Mouse (Mus musculus) midbrain, embryonic 10.5 days (tissue): Measurements from ENCODE around the gene 4930556J24Rik. TPM values are rescaled to one million over a fixed set of nuclear protein-coding genes. Genes with fewer than 3 reads are reported as not detected.
"Not testable (repeated sequence)": the region's sequence is repeated elsewhere in the genome, so short reads cannot be mapped to it uniquely, and the experiment has no call there.

Experiments
- DNase-seq: peaks from one replicate; pipeline ENCODE4 v3.0.0-alpha.2; 2017; ENCODE audit warnings: low spot score
- H3K27ac ChIP-seq: fragments of 300-500 bp; sonication (generic); replicated peaks from 2 replicates; pipeline ENCODE4 v1.5.1; 2016; ENCODE audit warnings: mild to moderate bottlenecking
- H3K27me3 ChIP-seq: fragments of 300-500 bp; sonication (generic); 2 replicates; pipeline ENCODE4 v1.6.1; 2016; ENCODE audit warnings: low read depth, mild to moderate bottlenecking; ENCODE audit not compliant: poor library complexity, severe bottlenecking
- H3K36me3 ChIP-seq: fragments of 300-500 bp; sonication (generic); 2 replicates; pipeline ENCODE4 v1.6.1; 2016; ENCODE audit warnings: mild to moderate bottlenecking, moderate library complexity
- H3K4me1 ChIP-seq: fragments of 300-500 bp; sonication (generic); 2 replicates; pipeline ENCODE4 v1.6.1; 2016
- H3K4me3 ChIP-seq: fragments of 300-500 bp; sonication (generic); 2 replicates; pipeline ENCODE4 v1.5.1; 2016; ENCODE audit warnings: mild to moderate bottlenecking, moderate library complexity
- H3K9me3 ChIP-seq: fragments of 300-500 bp; sonication (generic); replicated peaks from 2 replicates; pipeline ENCODE4 v1.6.1; 2016; ENCODE audit warnings: mild to moderate bottlenecking
- WGBS: fragments of 180-500 bp; shearing (Covaris S2); methylation state at CpG from one replicate; pipeline ENCODE4 v1.1.7; 2016; 5-methylcytosine and 5-hydroxymethylcytosine counted together
- polyA plus RNA-seq: library from polyadenylated mRNA; unstranded; fragments of >200 nt; fragmentation: Nextera tagmentation; extraction: Ambion mirVana; gene quantifications from 2 replicates; pipeline ENCODE4 v1.2.1, GENCODE M21; 2016

The 4930556J24Rik gene
- polyA plus RNA-seq, result 0.19 and 0.33 TPM in 2 replicates

DNA sequence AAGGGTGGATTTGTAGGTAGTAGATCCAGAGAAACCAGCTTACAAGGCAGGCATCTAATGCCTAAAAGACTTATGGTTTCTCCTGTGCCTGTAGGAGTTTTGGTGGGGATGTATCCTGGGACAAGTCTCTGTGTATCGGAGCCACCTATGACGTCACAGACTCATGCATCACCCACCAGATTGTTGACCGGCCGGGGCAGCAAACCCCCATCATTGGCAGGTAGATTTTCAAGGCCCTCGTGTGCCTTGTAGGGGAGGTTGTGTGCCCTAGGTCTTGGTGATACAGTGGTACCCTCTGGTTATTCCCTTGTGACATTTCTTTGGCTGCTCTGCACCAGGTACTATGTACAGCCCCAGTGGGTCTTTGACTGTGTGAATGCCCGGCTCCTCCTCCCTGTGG, at the start of gene 4930556J24Rik:
TSS of gene 4930556J24Rik (minus strand) at position 101 of the 400 bp plus-strand sequence.
- Histone ChIP-seq H3K4me1 (no peaks in the 10 kb centered on the region), H3K27ac (no peak within 1 kb of the TSS), H3K36me3 (peaks cover 99% of the 10 kb centered on the region), H3K27me3 (no peaks in the 10 kb centered on the region), H3K4me3 (no peak within 1 kb of the TSS), H3K9me3 (no peaks in the 10 kb centered on the region)
- WGBS, result 94% methylated on average over 6 of the region's 6 CpGs
- DNase-seq, result no peak

DNA sequence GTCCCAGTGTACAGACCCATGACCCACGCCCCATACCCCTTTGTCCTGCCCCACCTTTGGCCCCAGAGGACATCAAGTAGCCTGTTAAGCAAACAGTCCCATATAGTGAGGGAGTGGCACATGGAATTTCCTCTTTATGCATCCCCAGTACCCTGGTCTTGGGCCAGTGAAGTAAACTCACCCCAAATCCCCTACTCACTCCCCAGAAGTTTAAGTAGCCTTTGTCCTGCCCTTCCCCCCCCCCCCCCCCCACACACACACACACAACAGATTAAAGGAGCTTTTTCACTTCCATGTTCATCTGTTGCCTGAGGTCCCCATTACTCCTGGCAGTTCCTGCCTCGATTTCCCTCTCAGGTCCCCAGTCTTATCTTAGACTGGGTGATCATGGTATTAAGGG, 46.7 kb upstream of the 4930556J24Rik start:
- Histone ChIP-seq H3K27me3 (no peaks in the 10 kb centered on the region), H3K27ac (no peak overlapping the region), H3K9me3 (no peaks in the 10 kb centered on the region), H3K4me3 (no peak overlapping the region), H3K36me3 (no peaks in the 10 kb centered on the region), H3K4me1 (no peaks in the 10 kb centered on the region)
- WGBS, result 64% methylated on average over 2 of the region's 2 CpGs
- no peak for DNase-seq

DNA sequence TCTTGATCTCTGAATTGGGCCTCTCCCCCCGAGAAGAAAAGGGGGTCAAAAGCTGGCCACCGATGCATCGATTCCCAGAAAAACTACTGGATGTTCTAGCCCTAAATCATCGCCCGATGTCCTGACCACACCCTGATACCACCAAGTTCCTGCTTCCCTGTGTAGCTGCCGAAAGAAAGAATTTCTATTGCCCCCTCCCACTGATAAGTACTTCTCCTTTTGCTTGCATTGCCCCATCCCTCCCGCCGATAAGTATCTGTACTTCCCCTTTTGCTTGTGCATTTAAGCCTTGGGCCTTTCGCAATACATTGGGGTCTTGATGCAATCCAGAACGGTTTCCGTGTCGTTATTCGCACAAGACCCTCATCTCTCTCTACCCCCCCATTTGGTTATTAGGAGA, 45.5 kb upstream of the 4930556J24Rik start:
- H3K27ac ChIP-seq, H3K27me3 ChIP-seq, H3K4me1 ChIP-seq, DNase-seq, H3K36me3 ChIP-seq, H3K9me3 ChIP-seq, H3K4me3 ChIP-seq: not testable (repeated sequence)
- WGBS, result 93% methylated on average over 13 of the region's 13 CpGs

DNA sequence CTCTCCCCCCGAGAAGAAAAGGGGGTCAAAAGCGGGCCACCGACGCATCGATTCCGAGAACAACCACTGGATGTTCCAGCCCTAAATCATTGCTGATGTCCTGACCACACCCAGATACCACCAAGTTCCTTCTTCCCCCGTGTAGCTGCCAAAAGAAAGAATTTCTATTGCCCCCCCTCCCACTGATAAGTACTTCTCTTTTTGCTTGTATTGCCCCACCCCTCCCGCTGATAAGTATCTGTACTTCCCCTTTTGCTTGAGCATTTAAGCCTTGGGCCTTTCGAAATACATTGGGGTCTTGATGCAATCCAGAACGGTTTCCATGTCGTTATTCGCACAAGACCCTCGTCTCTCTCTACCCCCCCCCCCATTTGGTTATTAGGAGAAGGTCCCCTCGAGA, 39.2 kb upstream of the 4930556J24Rik start:
- 90% methylated on average over 14 of the region's 14 CpGs for WGBS
- not testable (repeated sequence) for H3K36me3 ChIP-seq, H3K27me3 ChIP-seq, H3K27ac ChIP-seq, H3K4me3 ChIP-seq, DNase-seq, H3K4me1 ChIP-seq, H3K9me3 ChIP-seq

DNA sequence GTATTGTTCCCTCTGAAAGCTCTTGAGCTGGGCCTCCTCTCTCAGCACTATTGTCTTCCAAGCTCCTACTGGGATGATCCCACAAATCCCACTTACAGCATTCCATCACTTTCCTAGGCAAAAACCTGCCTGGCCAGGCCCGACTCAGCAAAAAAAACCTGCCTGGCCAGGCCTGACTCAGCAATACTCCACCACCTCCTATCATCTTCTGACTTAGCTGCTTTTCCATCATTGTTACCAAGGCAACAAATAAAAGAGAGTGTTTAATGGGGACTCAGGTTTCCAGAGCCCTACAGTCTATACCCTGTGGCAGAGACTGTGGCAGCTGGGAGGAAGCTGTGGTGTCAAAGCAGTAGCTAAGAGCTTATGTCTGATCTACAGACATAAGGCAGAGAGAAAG, 36.0 kb upstream of the 4930556J24Rik start:
- no peaks in the 10 kb centered on the region for H3K36me3 ChIP-seq
- 52% methylated on average over 1 of the region's 1 CpGs for WGBS
- no peak for DNase-seq
- H3K4me1 ChIP-seq, result no peaks in the 10 kb centered on the region
- H3K27ac ChIP-seq, result no peak overlapping the region
- no peak overlapping the region for H3K4me3 ChIP-seq
- H3K9me3 ChIP-seq, result peaks cover 9% of the 10 kb centered on the region
- H3K27me3 ChIP-seq, result no peaks in the 10 kb centered on the region

DNA sequence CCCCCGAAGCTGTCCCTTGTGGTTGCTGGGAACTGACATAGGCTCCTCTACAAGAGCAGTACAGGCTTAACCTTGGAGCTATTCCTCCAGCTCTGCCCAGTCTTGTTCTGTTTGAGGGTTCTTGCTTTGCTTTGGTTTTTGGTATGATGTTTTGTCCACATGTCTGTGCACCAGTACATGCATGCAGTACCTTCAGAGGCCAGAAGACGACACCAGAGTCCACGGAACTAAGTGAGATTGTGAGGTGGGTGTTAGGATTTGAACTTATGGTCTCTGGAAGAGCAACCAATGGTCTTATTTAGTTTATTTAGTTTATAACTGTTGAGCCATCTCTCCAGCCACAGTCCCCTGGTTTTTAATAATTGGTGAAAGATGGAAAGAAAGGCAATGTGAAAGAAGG, 29.9 kb upstream of the 4930556J24Rik start:
- WGBS, result 85% methylated on average over 3 of the region's 3 CpGs
- DNase-seq, result no peak
- no peaks in the 10 kb centered on the region for H3K9me3 ChIP-seq
- no peak overlapping the region for H3K4me3 ChIP-seq
- H3K4me1 ChIP-seq, result no peaks in the 10 kb centered on the region
- H3K36me3 ChIP-seq, result no peaks in the 10 kb centered on the region
- H3K27me3 ChIP-seq, result no peaks in the 10 kb centered on the region
- H3K27ac ChIP-seq, result no peak overlapping the region

DNA sequence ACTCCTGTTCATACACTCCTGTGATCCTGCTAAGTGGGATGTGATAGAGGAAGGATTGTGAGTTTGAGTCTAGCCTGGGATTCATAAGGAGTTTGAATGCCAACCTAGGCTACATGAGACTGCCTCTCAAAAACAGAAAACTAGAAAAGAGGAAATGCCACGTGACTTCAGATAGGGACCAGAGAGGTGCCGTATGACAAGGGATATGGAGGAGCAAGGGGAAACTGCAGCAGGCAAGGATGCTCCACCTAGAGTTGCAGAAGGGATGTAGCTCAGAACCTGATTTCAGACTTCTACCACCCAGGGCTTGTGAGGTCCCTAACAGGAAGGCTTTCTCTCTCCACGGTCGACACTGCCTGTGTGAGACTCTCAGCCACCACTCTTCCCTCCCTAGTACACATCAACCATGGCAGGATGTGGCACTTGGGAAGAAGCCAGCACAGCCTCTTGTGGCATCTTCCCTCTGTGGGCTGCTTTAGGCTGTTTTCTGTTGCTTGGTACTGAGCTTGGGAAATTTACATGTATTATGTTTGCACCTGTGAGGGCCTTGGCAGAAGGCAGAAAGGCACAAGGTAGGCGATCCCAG, 28.7 kb upstream of the 4930556J24Rik start:
- 68% methylated on average over 5 of the region's 5 CpGs for WGBS
- no peak for DNase-seq

DNA sequence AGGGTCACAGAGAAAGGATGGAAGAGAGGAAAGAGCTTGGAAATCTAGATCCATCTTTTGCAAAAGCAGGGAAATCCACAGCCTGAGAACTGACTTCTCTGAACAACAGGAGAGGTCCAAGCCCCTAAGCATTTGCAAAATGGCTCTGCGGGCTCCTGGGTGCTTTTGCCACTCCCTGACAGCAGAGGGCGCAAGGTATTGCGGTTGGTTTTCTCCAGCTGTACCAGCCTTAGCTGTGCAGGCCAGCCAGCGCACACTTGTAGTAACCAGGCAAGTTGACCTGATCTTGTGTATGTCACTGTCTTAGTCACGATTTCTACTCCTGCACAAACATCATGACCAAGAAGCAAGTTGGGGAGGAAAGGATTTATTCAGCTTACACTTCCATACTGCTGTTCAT, 25.0 kb upstream of the 4930556J24Rik start:
- 14% methylated on average over 5 of the region's 5 CpGs for WGBS
- Histone ChIP-seq H3K4me3 (no peak overlapping the region), H3K36me3 (no peaks in the 10 kb centered on the region), H3K9me3 (no peaks in the 10 kb centered on the region), H3K27me3 (peaks cover 45% of the 10 kb centered on the region), H3K4me1 (peaks cover 10% of the 10 kb centered on the region), H3K27ac (no peak overlapping the region)
- peak; percentile 71 for DNase-seq

More for the DNA sequence above, 28.7 kb upstream of the 4930556J24Rik start:
- Histone ChIP-seq H3K4me1 (no peaks in the 10 kb centered on the region), H3K4me3 (no peak overlapping the region), H3K27me3 (peaks cover 8% of the 10 kb centered on the region), H3K36me3 (no peaks in the 10 kb centered on the region), H3K9me3 (no peaks in the 10 kb centered on the region), H3K27ac (no peak overlapping the region)

DNA sequence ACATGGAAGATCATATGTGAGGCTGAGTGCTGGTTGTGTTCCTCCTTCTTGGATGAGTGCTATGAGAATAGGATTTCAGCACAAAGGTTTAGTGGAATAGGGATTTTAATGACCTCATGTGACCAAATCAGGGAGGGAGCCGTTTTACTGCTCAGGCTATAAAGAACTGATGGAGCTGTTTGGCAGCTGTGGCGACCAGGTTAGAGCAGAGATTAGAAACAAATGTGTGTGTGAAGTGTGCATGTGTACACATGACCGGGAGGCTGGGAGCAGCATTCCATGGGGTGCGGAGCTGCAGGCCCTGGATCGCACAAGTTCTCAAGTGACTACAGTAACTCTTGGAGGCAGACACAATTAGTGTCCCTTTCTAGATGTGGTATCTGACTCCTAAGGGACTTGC, 23.0 kb upstream of the 4930556J24Rik start:
- H3K4me3 ChIP-seq, result no peak overlapping the region
- peaks cover 47% of the 10 kb centered on the region for H3K27me3 ChIP-seq
- peaks cover 10% of the 10 kb centered on the region for H3K4me1 ChIP-seq
- WGBS, result 81% methylated on average over 5 of the region's 5 CpGs
- no peaks in the 10 kb centered on the region for H3K9me3 ChIP-seq
- H3K27ac ChIP-seq, result no peak overlapping the region
- no peak for DNase-seq
- no peaks in the 10 kb centered on the region for H3K36me3 ChIP-seq

DNA sequence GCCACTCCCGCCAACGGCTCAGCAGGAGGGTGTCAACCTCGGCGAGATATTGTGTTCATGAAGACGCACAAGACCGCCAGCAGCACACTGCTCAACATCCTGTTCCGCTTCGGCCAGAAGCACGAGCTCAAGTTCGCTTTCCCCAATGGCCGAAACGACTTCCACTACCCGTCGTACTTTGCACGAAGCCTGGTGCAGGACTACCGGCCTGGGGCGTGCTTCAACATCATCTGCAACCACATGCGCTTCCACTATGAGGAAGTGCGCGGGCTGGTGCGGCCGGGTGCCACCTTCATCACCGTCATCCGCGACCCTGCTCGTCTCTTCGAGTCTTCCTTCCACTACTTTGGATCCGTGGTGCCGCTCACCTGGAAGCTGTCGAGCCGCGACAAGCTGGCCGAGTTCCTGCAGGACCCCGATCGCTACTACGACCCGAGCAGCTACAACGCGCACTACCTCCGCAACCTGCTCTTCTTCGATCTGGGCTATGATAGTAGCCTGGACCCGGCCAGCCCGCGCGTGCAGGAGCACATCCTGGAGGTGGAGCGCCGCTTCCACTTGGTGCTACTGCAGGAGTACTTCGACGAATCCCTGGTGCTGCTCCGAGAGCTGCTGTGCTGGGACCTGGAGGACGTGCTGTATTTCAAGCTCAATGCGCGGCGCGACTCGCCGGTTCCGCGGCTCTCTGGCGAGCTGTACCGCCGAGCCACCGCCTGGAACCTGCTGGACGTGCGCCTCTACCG, 21.6 kb upstream of the 4930556J24Rik start:
- Histone ChIP-seq H3K4me3 (peak overlapping the region; percentile 47), H3K27me3 (peaks cover 47% of the 10 kb centered on the region), H3K4me1 (peaks cover 10% of the 10 kb centered on the region), H3K27ac (no peak overlapping the region), H3K36me3 (no peaks in the 10 kb centered on the region), H3K9me3 (no peaks in the 10 kb centered on the region)
- DNase-seq, result no peak
- WGBS, result 7% methylated on average over 66 of the region's 66 CpGs

DNA sequence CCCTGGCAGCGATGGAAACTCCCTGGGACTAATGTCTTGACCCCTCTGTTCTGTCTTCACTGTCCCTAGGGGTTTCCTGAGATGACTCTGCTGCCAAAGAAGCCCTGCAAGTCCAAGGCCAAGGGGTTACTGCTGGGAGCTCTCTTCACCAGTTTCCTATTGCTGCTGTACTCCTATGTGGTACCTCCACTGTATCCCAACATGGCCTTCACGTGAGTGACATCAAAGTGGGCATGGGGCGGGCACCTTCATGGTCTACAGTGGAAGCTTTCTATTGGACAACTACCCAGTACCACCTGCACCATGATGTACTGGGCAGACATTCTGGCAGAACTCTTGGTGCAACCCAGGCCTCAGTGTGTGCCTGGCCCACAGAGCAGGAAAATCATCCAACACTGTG, 20.3 kb upstream of the 4930556J24Rik start:
- Histone ChIP-seq H3K4me3 (no peak overlapping the region), H3K36me3 (no peaks in the 10 kb centered on the region), H3K9me3 (no peaks in the 10 kb centered on the region), H3K27ac (no peak overlapping the region), H3K4me1 (peaks cover 10% of the 10 kb centered on the region), H3K27me3 (peaks cover 47% of the 10 kb centered on the region)
- no peak for DNase-seq
- WGBS, result 92% methylated on average over 3 of the region's 3 CpGs

DNA sequence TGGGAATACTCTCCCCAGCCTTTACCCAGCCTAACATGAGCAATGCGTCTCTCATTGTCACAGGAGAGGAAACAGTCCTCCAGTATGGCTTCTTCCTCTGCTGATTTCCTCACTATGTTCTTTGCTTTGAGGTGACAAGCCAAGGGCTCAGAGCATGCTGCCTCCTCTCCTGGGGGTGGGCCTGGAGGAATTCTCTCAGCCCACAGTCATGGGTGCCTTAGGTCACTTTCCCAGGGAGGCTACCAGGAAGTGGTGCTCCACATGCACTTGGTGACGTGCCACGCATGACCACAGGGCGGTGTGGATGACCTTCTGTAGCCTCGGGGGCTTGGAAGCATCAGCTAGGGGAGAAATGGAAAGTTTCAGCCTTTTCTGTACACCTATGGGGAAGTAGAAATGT, 18.9 kb upstream of the 4930556J24Rik start:
- peaks cover 41% of the 10 kb centered on the region for H3K27me3 ChIP-seq
- no peak for DNase-seq
- no peak overlapping the region for H3K27ac ChIP-seq

DNA sequence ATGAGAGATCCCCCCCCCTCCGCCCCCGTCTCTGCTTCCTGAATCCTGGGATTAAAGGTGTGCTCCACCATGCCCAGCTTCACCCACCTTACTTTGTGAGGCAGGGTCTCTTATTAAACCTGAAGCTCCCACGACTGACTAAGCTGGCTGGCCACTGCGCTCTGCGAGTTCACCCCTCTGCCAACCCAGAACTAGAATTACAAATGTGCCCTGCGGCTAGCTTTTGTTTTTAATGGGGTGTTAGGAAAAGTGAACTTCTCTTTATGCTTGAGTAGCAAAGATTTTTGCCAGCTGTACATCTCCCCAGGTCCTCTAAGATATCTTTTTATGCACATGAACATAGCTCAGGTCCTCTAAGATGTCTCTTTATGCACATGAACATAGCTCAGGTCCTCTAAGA, 17.3 kb upstream of the 4930556J24Rik start:
- H3K36me3 ChIP-seq, result no peaks in the 10 kb centered on the region
- no peak overlapping the region for H3K27ac ChIP-seq
- 81% methylated on average over 6 of the region's 6 CpGs for WGBS
- H3K4me1 ChIP-seq, result peaks cover 10% of the 10 kb centered on the region
- peaks cover 25% of the 10 kb centered on the region for H3K27me3 ChIP-seq
- no peak for DNase-seq
- H3K9me3 ChIP-seq, result no peaks in the 10 kb centered on the region
- H3K4me3 ChIP-seq, result no peak overlapping the region

More for the DNA sequence above, 18.9 kb upstream of the 4930556J24Rik start:
- Histone ChIP-seq H3K36me3 (no peaks in the 10 kb centered on the region), H3K9me3 (no peaks in the 10 kb centered on the region), H3K4me3 (no peak overlapping the region), H3K4me1 (peaks cover 10% of the 10 kb centered on the region)
- WGBS, result 94% methylated on average over 5 of the region's 5 CpGs
